Mouse (Mus musculus) kidney, adult 2 months (tissue): ENCODE data around the gene Olfr1382.
"Not testable (repeated sequence)": the region's sequence is repeated elsewhere in the genome, so short reads cannot be mapped to it uniquely, and the experiment has no call there.

ENCODE experiments used
- CTCF ChIP-seq: fragments of 200-500 bp; conservative IDR thresholded peaks from 2 replicates; pipeline ENCODE4 v1.5.1; 2011; ENCODE audit warnings: low read depth, mild to moderate bottlenecking, control low read depth, low read length, moderate library complexity, mixed read lengths; ENCODE audit not compliant: insufficient read depth, insufficient read length
- POLR2A ChIP-seq: fragments of 200-500 bp; IDR thresholded peaks from one replicate; pipeline ENCODE4 v1.6.1; 2011; ENCODE audit warnings: low read depth, low read length, control low read depth

GRCm38 (mm10) chr11:49536631-49537030 lies 8.6 kb downstream of the Olfr1382 start:
- not testable (repeated sequence) for TF ChIP-seq CTCF, POLR2A
